Mouse (Mus musculus) activated CD4-positive, CD25-positive, alpha-beta regulatory T cell, adult 9 weeks (primary cell): ENCODE results near the gene Ift57. TPM values are rescaled to one million over a fixed set of nuclear protein-coding genes. Genes with fewer than 3 reads are reported as not detected.

ENCODE experiments used
- polyA plus RNA-seq: library from polyadenylated mRNA; unstranded; fragments of 100-300 nt; shearing (Covaris generic); gene quantifications from one replicate; pipeline ENCODE4 v1.2.1, GENCODE M21; 2017

Gene Ift57
- polyA plus RNA-seq: 6.2 TPM

GRCm38 (mm10) chr16:49698620-49699525, at the start of gene Ift57:
TSS of gene Ift57 (plus strand) at chr16:49699233.

DNA sequence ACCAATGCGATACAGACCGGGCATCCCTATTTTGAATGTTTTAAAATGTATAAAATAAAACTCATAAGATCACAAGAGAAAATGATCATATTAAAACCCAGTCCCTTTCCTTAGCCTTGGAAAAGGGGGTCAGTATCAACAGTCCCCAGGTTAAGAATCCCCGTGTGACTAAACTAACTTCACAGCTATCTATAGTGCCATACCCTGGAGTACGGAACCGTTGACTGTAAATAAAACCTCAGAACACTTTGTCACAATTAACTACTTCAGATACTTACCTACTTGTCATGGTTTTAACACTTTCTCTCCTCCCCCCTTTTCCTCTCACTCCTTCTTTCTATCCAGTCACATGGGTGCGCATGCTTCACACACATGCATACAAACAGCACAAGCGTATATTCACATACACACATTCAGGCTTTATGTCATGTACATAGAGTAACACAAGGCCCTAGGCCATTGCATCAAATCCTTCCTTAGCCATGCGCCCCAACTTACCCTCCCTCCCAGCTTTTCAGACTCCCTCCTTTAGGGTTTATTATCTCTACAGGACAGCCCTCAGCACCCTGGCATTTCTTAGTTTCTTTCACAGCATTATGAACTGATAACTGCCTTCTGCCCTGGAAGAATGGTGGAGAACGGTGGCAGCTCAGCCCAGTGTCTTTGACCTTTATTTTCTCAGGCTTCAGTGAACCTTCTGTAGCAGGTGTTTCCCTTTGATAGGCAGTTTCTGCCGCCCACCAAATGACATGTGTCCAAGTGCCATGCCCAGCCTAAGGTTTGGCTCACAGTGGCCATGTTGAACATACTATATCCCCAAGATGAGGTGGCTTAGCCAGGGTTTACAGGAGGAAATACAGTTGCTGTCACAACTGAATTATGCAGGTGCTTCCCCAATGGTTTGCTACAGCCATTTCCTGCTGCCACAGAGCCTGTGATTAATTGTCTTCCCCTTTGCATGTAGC, 100.8 kb downstream of the Ift57 start, which contains the start of gene Cd47:
Gene Cd47, plus strand, starts transcription at position 937 of the 965 bp plus-strand sequence.

Other genes with a start within 250 kb of the Ift57 start
- gene Cd47, start 101.3 kb downstream of the Ift57 start, polyA plus RNA-seq: 293 TPM